Mouse (Mus musculus) c-Kit-positive CD71-positive TER-119-positive erythroid progenitor cells, embryonic 14.5 days (primary cell): ENCODE results near the gene Rcan1.
"Not testable (repeated sequence)": the region's sequence is repeated elsewhere in the genome, so short reads cannot be mapped to it uniquely, and the experiment has no call there.

ENCODE experiments used
- DNase-seq: peaks from one replicate; pipeline ENCODE4 v3.0.0-alpha.2; 2013; ENCODE audit warnings: low spot score

Rcan1 gene

DNA sequence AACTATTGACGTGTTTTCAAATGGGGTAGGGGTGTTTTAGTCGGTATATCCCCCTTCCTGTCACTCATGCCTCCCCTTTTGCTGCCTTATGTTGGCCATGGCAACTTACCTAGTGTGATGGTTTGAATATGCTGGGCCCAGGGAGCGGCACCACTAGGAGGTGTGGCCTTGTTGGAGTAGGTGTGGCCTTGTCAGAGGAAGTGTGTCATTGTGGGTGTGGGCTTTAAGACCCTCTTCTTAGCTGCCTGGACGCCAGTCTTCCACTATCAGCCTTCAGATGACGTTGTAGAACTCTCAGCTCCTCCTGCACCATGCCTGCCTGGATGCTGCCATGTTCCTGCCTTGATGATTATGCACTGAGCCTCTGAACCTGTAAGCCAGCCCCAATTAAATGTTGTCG, at the start of gene Rcan1:
Gene Rcan1, minus strand, starts transcription at position 162 of the 400 bp plus-strand sequence.
- no peak for DNase-seq

DNA sequence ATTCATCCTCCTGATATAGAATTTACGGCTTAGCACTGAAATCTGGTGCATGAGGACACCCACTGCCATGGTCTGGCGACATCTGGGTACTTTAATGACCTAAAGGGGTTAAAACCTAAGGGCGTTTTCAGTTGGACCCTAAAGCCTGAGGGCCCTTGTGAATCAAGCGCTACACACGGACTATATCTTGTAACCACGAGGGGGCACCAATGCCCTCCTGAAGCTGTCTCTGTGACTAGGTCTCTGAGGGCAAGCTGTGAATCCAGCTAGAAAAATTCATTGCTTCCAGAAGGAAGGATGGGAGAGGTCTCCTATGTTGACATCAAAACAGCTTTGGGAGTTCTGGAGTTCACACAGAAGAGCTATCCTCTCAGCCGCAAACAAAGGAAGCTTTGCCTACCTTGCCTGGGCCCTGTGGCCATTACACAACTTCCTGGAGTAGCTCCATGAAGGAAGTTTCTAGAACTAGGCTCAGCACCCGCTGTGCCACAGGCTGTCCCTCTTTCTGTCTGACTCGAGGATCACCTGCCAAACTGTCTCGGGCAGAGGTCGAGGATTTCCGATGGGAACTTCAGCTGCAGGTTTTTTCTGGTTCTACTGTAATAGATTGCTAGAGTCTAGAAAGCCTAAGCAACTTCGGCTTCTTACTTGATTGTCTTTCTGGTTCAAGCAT, 49.3 kb upstream of the Rcan1 start:
- DNase-seq = peak; percentile 22

DNA sequence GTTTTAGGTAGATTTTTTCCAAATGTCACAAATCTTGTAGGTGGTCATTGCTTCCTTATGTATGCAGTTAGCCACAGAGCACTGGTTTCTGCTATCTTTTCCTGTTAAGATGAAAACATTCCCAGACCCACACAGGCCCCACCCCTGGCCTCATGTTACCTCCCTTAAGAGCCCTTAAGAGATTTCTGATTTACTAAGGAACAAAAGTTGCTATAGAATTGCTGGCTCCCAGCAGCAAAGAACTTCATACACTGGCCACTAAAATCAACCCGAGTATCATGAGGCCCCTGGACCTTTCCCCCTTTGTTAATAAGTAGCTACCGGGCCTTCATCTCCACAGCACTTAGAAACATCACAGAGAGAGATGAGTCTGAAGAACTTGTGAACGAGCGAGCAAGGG, 48.1 kb upstream of the Rcan1 start:
- DNase-seq = no peak

DNA sequence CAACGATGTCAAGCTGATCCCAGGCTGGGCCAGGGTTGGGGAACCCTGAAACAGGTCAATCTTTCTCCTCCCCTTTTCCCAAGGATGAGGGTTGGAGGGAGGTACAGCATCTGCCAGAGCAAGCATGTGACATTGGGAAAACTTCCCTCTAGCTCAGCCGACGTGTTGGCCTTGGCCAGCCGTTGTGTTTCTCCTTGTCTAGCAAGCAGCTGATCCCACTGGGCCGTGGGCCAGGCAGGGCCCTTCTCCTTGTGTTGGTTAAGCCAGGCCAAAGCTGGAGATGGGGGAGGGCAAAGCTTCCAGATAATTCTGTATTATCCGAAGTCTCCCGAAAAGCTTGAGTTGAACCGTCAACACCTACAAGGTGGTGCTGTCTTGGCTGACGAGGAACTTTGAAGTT, 45.5 kb upstream of the Rcan1 start:
- DNase-seq = no peak

DNA sequence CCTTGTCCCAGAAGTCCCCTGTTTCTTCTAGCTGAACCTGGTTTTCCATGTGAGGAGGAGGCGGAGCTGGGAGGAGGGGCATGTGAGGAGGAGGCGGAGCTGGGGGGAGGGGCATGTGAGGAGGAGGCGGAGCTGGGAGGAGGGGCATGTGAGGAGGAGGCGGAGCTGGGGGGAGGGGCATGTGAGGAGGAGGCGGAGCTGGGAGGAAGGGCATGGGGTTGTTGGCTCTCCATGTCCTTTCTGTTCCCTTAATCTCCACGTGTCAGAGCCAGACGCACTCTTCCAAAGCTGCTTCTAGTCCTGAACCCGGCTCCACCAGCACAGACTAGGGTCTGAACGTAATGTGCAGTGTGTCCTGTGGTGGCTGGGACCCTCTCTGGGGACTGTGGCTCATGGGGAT, 44.2 kb upstream of the Rcan1 start:
- DNase-seq = not testable (repeated sequence)

DNA sequence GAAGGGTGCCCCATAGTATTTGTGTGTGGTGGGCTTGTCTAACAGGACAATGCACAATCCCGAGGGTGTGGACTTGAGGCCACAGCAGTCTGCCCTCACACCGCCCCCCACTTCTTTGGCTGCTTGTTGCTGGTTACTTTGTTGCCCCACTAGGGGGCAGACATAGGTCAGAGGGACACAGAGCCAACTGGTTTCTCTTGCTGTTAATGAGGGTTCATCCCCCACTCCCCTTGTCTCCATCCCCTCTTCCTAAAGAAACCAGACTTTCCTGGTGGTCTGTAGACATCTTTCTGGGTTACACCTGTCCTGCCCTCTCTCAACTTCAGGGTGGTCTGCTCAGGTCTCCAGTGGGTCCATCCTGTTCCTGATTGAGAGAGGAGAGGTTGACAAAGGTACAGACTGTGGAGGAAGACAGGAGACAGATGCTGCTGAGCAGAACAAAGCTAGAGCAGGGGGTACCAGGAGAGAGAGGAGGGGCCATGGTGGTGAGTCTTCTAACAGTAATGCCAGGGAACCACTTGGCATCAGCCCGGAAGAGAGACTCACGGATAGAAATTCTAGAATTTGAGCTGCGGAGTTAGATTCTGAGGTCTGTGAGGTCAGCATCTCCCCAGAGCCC, 41.2 kb upstream of the Rcan1 start:
- no peak for DNase-seq

DNA sequence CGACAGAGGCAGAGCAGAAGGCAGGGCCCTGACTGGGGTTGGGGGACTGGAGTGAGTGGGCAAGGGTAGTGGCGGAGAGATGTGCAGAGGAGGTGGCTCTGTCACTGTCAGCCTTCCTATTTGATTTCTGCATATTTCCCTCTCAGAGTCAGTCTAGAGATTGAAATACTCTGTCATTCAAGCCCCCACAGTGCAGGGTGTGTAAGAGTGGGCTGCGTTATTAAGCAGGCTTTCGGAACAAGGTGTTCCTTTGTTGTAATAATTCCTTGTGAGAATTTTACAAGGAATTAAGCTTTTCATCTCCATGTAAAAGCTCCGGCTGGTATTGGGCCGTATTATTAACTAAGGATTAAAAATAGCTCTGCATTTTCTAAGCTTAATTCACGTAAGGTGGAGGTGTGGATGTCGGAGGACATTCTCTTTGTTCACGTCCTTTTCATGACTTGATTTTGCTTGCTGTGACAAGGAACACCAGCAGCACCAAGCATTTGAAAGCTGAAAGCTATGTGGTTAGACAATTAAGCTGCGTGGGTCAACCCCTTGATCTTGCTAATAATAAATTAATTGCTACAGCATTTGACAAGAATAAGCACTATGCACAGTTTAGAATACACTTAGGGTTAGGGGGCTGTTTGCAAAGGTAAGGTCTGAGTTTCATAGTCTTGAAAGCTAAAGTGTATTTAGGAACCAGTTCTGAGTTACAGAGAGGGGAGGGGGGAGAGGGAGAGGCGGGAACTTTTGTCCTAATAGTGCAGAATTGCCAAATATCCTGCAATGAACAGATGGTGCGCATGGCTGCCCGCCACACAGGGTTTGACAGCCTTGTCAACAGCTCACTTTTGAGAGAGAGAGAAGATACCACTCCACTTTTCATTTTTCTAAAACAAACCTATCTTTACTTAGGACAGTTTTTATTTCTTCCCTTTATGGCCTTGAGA, 40.4 kb upstream of the Rcan1 start:
- DNase-seq = no peak

DNA sequence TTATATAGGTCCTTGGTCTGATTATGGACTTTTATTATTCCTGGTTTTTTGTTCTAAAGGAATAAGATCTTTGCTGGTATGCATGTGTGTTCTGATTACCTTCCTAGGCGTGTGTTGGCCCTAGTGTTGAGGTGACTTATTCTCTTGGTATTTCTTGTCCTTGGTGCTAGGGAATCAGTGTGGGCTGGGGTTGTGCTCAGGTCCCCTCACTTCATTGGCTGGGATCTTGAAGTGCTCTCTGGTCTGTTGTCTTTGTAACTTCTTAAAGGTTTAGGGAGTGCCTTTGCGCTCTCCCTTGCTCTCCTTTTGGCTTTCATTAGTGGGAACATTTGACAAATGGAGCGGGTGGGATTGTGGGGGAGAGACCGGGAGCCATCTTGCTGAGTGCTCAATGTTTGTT, 36.9 kb upstream of the Rcan1 start:
- no peak for DNase-seq

DNA sequence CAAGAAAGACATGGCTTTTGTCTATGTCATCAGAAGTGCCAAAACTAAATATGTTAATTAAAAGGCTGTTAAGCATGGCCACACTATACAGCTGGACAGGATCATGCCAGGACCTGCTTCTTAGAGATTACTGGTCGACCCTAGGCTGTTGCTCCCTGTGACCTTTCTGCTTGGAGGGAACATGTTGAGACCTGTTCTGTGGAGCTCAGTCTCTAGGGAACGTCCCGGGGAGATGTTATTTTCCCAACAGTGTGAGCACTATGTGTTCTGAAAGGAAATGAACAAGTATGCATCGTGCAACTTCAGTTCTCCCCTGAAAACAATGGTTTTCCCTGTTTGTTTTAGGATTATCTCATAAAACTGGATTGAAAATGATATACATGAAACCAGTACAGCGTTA, 32.4 kb upstream of the Rcan1 start:
- no peak for DNase-seq

DNA sequence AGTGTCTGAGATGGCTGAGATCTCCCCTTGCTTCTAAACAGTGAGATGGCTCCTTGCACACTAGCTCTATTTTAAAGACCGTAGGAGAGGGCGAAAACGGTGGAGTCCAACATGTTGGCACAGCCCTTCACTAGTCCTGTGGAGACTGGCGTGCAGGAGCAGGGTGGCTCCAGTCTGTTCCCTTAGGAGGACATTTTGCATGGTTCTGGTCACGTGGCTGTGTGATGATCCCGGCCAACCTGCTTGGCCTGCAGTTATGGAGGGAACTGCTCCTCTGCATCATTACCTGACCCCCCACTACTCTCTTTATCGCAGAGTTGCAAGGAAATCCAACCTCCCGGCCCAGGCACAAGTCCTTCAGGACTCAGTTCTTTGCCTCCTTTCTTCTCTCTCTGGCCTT, 29.9 kb upstream of the Rcan1 start:
- no peak for DNase-seq

DNA sequence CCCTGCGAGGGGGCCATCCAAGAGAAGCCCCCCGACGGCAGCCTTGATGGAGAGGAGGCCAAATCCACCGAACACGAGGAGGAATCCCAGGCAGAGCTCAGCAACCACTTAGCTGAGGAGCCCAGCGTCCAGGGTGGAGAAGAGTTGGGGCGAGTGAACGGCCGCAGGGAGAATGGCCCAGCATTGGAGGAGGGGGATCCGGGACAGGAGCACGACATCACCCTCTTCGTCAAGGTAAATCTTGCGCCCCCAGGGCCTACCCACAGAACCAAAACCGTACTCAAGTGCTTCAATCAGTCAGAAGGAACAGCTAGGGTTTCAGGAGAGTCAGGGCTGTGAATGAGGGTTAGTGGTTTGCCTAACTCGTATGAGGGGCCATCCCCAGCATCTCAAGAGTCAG, 28.7 kb upstream of the Rcan1 start:
- DNase-seq = no peak

DNA sequence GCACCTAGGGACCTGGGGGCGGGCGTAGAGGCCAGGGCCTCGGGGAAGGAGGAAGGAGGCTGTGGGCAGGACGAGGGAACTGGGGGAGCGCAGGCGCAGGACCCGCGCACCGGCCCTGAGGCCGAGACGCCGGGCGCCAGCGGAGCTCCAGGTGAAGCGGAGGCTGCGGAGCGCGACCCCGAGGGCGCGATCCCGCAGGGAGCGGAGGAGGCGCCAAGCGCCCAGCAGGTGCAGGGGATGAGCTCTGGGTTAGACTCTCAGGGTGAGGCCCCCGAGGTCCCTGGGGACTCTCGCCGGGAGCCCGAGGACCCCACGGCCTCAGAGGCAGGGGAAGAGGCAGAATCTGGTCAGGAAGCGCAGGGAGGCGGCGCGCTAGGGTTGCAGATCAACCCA, 27.9 kb upstream of the Rcan1 start:
- DNase-seq = no peak

DNA sequence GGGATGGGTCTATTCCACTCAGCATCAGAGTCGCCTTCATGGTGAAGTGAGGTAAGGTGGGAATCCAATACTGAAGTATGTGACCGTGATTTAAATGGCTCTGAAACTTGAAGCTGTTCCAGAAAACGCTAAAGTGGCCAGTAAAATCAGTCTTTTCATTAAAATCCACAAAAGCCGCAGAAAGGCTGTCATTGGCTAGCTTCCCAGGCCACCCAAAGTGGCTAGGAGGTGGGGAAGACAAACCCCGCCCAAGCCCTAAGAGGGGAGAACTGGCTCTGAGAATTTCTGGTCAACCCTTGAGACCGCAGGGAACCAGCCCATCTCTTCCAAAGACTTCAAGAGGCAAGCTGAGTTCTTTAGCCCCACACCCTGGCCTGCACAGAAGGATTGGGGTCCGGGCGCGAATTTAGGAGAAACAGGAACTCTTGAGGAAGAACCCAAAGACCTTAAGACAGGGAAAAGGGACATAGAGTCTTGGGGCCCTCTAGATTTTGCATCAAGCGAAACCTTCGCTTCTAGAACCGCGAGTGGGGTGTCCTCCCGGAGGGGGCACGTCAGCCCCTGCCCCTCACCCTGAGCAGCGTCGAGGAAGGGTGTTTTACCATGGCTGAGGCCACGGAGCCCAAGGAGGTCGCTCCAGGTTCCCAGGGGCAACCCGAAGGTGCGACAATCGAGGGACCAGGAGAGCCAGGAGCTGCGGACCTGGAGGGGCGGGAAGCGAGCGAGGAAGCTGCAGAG, 27.4 kb upstream of the Rcan1 start:
- no peak for DNase-seq

DNA sequence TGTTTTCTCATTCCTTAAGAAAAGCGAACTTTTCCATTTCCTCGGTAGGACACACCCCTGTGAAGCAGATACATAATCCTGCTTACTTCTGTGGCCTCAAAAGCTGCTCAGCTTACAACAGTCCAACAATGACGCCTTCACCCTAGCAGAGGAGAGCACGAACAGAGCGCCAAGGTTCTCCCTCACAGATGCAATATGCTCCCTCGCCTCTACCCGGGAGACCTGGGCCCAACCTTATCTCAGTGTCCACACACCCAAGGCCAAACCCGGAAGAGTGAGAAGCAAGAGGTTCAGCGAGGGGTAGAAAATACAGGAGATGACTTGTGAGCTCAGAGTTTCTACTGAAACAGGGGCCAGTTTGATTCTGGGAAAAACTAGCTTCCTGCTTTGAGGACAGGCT, 18.7 kb upstream of the Rcan1 start:
- peak; percentile 71 for DNase-seq

DNA sequence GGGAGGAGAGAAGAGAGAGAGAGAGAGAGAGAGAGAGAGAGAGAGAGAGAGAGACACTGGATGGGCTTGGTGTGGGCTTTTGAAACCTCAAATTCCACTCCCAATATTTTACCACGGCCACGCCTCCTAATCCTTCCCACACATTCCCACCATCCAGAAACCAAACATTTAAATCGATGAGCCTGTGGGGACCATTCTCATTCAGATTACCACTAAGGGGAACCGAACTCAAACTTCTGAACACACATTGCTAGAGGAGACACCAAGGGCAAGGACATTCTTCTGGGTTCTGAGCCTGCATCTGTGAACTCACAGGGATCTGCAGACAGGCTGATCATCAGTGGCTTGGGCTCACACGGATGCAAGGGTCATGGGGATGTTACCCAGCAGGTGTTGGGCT, 17.8 kb upstream of the Rcan1 start:
- no peak for DNase-seq

DNA sequence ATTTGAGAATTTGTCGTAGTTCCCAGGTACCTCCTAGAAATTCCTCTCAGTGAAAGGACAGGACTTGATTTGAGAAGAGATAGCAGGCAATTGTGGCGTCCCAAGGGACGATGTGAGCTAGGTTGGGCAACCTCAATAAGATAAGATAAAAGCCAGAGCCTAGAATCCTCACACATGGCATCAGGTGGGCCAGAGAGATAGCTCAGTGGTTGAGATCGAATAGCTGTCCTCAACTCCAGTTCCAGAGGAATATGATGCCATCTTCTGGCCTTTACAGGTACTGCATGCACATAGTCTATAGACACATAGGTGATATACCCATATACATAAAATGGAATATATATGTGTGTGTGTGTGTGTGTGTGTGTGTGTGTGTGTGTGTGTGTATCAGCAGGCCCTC, 16.8 kb upstream of the Rcan1 start:
- peak; percentile 84 for DNase-seq

DNA sequence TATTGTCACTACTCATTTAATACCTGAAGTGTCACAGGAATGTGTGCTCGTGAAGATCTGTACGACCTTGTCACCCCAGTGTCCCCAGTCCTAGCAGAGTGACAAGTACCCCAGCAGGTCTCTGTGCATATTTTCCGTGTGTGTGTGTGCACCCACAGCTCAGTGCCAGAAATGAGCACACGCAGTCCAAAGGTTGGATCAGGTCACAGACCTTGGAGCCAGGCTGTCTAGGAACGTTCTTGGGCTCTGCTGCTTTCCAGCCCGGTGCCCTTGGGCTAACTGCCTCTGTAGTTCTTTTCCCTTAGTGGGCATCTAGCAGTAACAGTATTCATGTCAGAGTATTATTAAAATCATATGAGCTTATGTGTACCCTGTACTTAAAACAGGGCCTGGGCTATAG, 16.4 kb upstream of the Rcan1 start:
- no peak for DNase-seq

DNA sequence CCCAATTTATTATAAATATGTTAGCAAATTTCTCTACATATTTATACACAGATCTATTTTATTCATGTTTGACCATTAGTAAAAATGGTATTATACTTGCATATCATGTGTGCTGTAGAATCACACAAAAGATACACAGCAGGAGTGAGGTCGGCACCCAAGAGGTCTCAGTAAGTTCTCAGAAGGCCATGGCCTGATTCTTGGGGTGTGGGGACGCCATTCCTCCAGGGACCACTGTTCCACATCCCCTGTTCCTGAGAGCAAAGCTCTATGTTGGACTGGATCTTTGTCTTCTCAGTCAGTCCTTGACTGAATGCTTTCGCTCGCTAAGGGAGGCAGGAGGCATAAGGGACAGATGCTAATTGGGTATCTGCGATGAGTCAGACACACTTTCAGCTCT, 14.8 kb upstream of the Rcan1 start, which contains the start of gene Clic6:
Gene Clic6, plus strand, starts transcription at position 301 of the 400 bp plus-strand sequence.
- no peak for DNase-seq

DNA sequence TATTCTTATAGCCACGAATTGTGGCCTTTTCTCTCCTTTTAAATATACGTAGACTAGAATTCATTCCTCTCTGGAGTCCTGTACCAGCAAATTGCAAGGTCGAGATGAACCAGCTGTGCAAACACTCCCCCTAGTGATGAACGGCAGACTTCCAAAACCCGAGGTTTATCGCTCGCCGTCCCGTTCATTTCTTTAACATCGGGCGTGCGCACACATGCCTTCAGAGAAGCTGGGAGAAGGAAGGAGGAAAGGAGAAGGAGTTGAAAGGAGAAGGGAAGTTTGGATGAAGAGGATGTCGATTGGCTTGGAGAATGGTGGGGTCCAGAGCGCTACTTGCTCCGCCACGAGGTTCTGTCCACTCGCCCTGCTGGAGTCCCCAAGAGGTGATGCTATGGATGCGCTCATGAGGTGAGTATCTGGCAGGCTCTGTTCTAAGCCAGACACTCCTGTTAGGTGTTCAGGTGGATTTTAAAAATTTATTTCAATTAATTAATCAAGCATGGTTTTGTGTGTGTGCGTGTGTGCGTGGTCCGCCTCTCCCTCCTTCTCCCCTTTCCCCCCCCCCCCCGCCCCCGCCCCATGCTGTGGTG, 8.0 kb upstream of the Rcan1 start:
- DNase-seq = no peak

DNA sequence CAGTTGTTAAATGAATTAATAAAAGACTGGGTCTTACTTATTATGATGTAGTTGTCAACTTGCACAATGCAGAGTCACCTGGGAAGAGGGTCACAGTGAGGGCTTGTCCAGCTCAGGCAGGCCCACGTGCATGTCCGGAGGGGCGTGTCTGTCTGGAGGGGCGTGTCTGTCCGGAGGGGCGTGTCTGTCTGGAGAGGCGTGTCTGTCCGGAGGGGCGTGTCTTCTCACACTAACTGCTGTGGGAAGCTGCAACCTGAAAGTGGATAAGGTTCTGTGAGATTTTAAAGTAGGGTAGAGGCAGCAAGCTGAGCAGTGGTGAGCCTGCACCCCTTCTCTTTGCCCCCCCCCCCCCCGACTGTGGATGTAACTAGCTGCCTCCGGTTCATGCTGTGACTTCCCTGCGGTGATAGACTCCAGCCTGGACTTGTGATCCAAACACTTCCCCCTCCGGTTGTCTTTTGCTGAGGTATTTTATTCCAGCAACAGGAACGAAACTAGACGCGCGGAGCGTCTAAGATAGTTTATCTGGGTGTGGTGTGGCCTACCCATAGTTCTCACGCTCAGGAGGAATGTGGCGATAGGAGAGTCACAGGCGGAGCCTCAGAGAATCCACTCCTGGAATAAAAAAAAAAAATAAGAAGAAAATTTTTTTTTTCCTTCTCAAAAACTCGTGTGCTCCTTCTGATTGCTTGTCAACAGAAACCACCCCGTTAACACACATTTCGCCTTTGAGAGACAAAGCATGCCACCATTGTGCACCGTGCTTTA, 4.6 kb upstream of the Rcan1 start:
- peak; percentile 64 for DNase-seq

DNA sequence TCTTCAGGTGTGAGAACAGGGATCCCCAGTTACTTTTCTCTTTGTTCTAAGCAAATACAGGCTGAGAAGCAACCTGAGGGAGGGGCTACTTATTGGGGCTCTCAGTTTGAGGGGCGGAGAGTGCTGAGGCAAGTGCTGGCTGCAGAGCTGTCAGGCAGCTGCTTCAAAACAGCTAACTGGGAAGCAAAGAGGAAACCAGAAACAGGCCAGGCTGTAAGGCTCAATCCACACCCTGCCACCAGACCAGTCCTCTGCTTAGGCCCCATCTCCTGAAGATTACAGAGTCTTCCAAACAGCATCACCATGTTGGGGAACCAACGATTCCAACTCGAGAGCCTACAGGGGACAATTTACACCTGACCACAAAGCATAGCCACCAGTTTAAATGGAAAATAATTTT, 2.2 kb upstream of the Rcan1 start:
- DNase-seq = no peak
